Comparison of ENCODE assay signal across 9 mouse cellular contexts in the genomic region with DNA sequence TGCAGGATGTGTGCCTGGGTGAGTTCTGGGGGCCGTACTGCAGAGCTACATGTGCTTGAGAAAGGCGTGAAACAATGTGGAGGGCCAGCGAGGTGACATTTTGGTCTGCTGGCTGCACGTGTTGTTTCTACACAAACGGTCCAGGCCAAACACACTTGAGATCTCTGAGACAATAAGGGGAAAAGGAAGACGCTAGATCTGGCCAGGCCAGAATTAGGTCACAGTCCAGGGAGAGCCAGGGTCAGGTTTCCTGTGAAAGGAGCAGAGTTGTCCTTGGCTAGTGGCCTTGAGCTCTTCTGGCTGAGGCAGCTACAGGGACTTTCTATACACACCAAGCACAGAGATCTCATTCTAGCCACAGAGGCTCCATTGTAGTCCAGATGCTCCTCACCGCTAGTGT. TPM values are rescaled to one million over a fixed set of nuclear protein-coding genes. Genes with fewer than 3 reads are reported as not detected.
DNase-seq lines count a peak whose midpoint lies in the region; ATAC-seq lines count a peak whose summit lies in the region.
"Had no signal": no experiment of that assay in that cellular context is flagged by ENCODE, and none has a peak within 500 bp of the region (broad histone marks: within the 10 kb centered on the region; RNA-seq: fewer than 3 reads in every experiment).

No protein-coding gene starts in this region.

- no peak overlapping the region for H3K9ac ChIP-seq in stomach, embryonic 16.5 days (ENCODE audit: low read length)
- no peak overlapping the region for H3K9ac ChIP-seq in forebrain, embryonic 13.5 days
- H3K9ac ChIP-seq: limb, embryonic 15.5 days had no signal

- ATAC-seq in stomach, embryonic 16.5 days (ENCODE audit: insufficient read depth, low FRiP score), result peak; percentile 46; the same call in 1 of the 2 replicates
- ATAC-seq in forebrain, embryonic 13.5 days, result no peak

- H3K4me3 ChIP-seq in stomach, embryonic 16.5 days (replicated peaks; ENCODE audit: low read length), result no peak overlapping the region
- no peak overlapping the region for H3K4me3 ChIP-seq in forebrain, embryonic 13.5 days
- H3K4me3 ChIP-seq: limb, embryonic 15.5 days had no signal

- no peaks in the 10 kb centered on the region for H3K4me1 ChIP-seq in stomach, embryonic 16.5 days (ENCODE audit: control insufficient read depth, insufficient read depth, low read length)
- peaks cover 11% of the 10 kb centered on the region; the same call in 1 of the 2 replicates for H3K4me1 ChIP-seq in forebrain, embryonic 13.5 days

- WGBS in stomach, embryonic 16.5 days, result 64% methylated on average over 7 of the region's 7 CpGs
- 67% methylated on average over 7 of the region's 7 CpGs for WGBS in forebrain, embryonic 13.5 days

- H3K36me3 ChIP-seq in stomach, embryonic 16.5 days (ENCODE audit: control insufficient read depth, insufficient read depth, low read length), result no peaks in the 10 kb centered on the region
- H3K36me3 ChIP-seq in forebrain, embryonic 13.5 days (ENCODE audit: poor library complexity, severe bottlenecking), result no peaks in the 10 kb centered on the region
- H3K36me3 ChIP-seq: limb, embryonic 15.5 days had no signal

- no peaks in the 10 kb centered on the region for H3K9me3 ChIP-seq in stomach, embryonic 16.5 days (replicated peaks; ENCODE audit: control insufficient read depth, low read length)
- H3K9me3 ChIP-seq in forebrain, embryonic 13.5 days (replicated peaks), result no peaks in the 10 kb centered on the region
- H3K9me3 ChIP-seq: limb, embryonic 15.5 days had no signal

- H3K27me3 ChIP-seq in stomach, embryonic 16.5 days (ENCODE audit: control insufficient read depth, insufficient read depth, low read length), result no peaks in the 10 kb centered on the region
- H3K27me3 ChIP-seq in forebrain, embryonic 13.5 days, result no peaks in the 10 kb centered on the region
- H3K27me3 ChIP-seq: limb, embryonic 15.5 days had no signal

- H3K27ac ChIP-seq in stomach, embryonic 16.5 days (ENCODE audit: low read length), result peak overlapping the region; percentile 22; the same call in 1 of the 2 replicates
- no peak overlapping the region for H3K27ac ChIP-seq in forebrain, embryonic 13.5 days
- H3K27ac ChIP-seq: limb, embryonic 15.5 days had no signal

- H3K4me2 ChIP-seq in stomach, embryonic 16.5 days (ENCODE audit: low read depth, low read length), result no peak overlapping the region
- no peak overlapping the region for H3K4me2 ChIP-seq in forebrain, embryonic 13.5 days
- H3K4me2 ChIP-seq: limb, embryonic 15.5 days had no signal

- DNase-seq in adrenal gland, adult (ENCODE audit: inconsistent age in 2 of 2, low spot score in 1 of 2), result peak; percentile 79 to 87
- no peak for DNase-seq in adrenal gland, postnatal 4 days (ENCODE audit: low spot score in 2 of 2)
- DNase-seq in ovary, postnatal 36 days (ENCODE audit: low spot score), result peak; percentile 18
- DNase-seq in ovary, postnatal 10 days (ENCODE audit: low spot score), result no peak
- DNase-seq in kidney, adult 9 months, result peak; percentile 65
- DNase-seq in thymus, postnatal 36 days, result no peak

RNA-seq across cellular contexts. Expression of a gene that starts 44.7 kb away (rescaled TPM):
- total RNA-seq in adrenal gland, postnatal 4 days (2021), result 100 to 1,000 TPM; 114 to 117 TPM
- 34.0 and 42.8 TPM in 2 replicates for polyA plus RNA-seq in stomach, embryonic 16.5 days (2015; fragmentation: Nextera tagmentation; extraction: Ambion mirVana)
- 84.5 and 87.5 TPM in 2 replicates for polyA plus RNA-seq in forebrain, embryonic 13.5 days (2015; fragmentation: Nextera tagmentation; extraction: Ambion mirVana)

Comparison
In these comparisons a context has a peak if more than half of its experiments do, and no peak if none do; other contexts are left out.
1. DNase-seq: peak in adrenal gland, adult (2 of 2), ovary, postnatal 36 days (single experiment) and kidney, adult 9 months (single experiment); none in adrenal gland, postnatal 4 days (0 of 2), ovary, postnatal 10 days (single experiment) and thymus, postnatal 36 days (0 of 2).